Mouse (Mus musculus) CD4-positive naive resting alpha-beta T cell, adult 57 days (primary cell): ENCODE data around the gene Cxcr2. TPM values are rescaled to one million over a fixed set of nuclear protein-coding genes. Genes with fewer than 3 reads are reported as not detected.

ENCODE experiments used
- total RNA-seq: library from RNA; stranded (reverse); gene quantifications from one replicate; pipeline ENCODE4 v1.2.4, GENCODE M21; 2023

Gene Cxcr2
- 1.8 TPM for total RNA-seq

GRCm38 (mm10) chr1:74153461-74154184 lies at the start of gene Cxcr2:
Gene Cxcr2, plus strand, starts transcription at chr1:74153989.

GRCm38 (mm10) chr1:74124021-74124981 lies 29.5 kb upstream of the Cxcr2 start, which contains the start of gene Tns1:
Gene Tns1, minus strand, starts transcription at chr1:74124449.

GRCm38 (mm10) chr1:74124991-74125552 lies 28.7 kb upstream of the Cxcr2 start, which contains the start of gene Rufy4:
Gene Rufy4, plus strand, starts transcription at chr1:74125541.

GRCm38 (mm10) chr1:74194445-74194844 lies 40.7 kb downstream of the Cxcr2 start, which contains the start of gene Cxcr1:
Gene Cxcr1, minus strand, starts transcription at chr1:74194631.

Other genes with a start within 250 kb of the Cxcr2 start
- gene Tns1, start 29.5 kb upstream of the Cxcr2 start, total RNA-seq: 41.3 TPM
- 0.41 TPM for gene Rufy4, start 28.4 kb upstream of the Cxcr2 start, total RNA-seq
- gene Cxcr1, start 40.6 kb downstream of the Cxcr2 start, total RNA-seq: not detected
- gene Arpc2, start 82.1 kb downstream of the Cxcr2 start, total RNA-seq: 366 TPM
- gene Gpbar1, start 124.6 kb downstream of the Cxcr2 start, total RNA-seq: 1.7 TPM
- gene Aamp, start 130.7 kb downstream of the Cxcr2 start, total RNA-seq: 169 TPM
- 22.7 TPM for gene Pnkd, start 130.9 kb downstream of the Cxcr2 start, total RNA-seq
- 0.95 TPM for gene Tmbim1, start 151.6 kb downstream of the Cxcr2 start, total RNA-seq
- not detected for gene Catip, start 208.1 kb downstream of the Cxcr2 start, total RNA-seq
- gene Slc11a1, start 221.2 kb downstream of the Cxcr2 start, total RNA-seq: 5.3 TPM
- gene Ctdsp1, start 237.5 kb downstream of the Cxcr2 start, total RNA-seq: 105 TPM